Mouse (Mus musculus) E14TG2a.4 (cell line): ENCODE data around the gene Atoh1.

ENCODE experiments used
- H3K27me3 ChIP-seq: 2 replicates; pipeline ENCODE4 v1.6.1; 2014; ENCODE audit warnings: low read length, control low read depth; ENCODE audit not compliant: insufficient read depth
- H3K36me3 ChIP-seq: 2 replicates; pipeline ENCODE4 v1.6.1; 2014; ENCODE audit warnings: low read length, control low read depth; ENCODE audit not compliant: insufficient read depth
- H3K4me1 ChIP-seq: replicated peaks from 2 replicates; pipeline ENCODE4 v1.6.1; 2014; ENCODE audit warnings: low read depth, low read length, control low read depth
- H3K4me3 ChIP-seq: replicated peaks from 2 replicates; pipeline ENCODE4 v1.5.1; 2014; ENCODE audit warnings: mild to moderate bottlenecking, low read length
- H3K9me3 ChIP-seq: 2 replicates; pipeline ENCODE4 v1.6.1; 2014; ENCODE audit warnings: low read length, control low read depth
- CTCF ChIP-seq: conservative IDR thresholded peaks from 2 replicates; pipeline ENCODE4 v1.5.1; 2014; ENCODE audit warnings: low read length
- NANOG ChIP-seq: IDR thresholded peaks from 2 replicates; pipeline ENCODE4 v1.6.1; 2014; ENCODE audit warnings: borderline replicate concordance, low read length, mixed read lengths
- POU5F1 ChIP-seq: IDR thresholded peaks from 2 replicates; pipeline ENCODE4 v1.6.1; 2014; ENCODE audit warnings: low read length, borderline replicate concordance

The Atoh1 gene

DNA sequence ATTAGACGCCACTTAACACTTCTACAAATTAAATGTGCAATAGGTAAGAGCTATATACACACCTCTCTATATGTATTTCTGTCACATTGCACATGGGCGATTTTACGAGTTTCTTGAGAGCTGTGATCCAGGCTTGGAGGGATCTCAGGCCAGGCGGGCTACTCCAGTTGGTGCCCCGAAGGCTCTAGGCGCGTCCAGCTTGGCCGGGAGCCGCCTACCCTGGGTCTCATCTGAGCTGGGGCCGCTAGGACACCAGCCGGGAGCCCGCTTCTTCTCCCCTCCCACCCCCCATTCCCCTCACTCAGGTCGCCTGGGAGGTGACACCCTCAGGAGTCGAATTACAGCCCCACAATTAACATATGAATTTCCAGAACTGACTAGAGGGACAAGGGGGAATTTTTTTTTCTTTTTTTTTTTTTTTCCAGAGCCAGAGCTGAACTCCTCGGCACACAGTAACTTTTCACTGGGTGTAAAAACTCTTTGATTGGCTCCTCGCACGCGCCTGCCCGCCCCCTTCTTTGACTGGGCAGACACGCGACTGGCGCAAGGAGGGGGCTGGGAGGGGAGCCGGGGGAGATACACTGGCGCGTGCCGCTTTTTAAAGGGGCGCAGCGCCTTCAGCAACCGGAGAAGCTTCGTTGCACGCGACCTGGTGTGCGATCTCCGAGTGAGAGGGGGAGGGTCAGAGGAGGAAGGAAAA is at the start of gene Atoh1:
Atoh1 (plus strand) TSS at position 627 of the 700 bp plus-strand sequence.
- peak within 1 kb of the TSS; percentile 77 for H3K4me3 ChIP-seq
- no peaks in the 10 kb centered on the region for H3K9me3 ChIP-seq
- H3K36me3 ChIP-seq = no peaks in the 10 kb centered on the region
- peaks cover 67% of the 10 kb centered on the region for H3K27me3 ChIP-seq
- peaks cover 39% of the 10 kb centered on the region for H3K4me1 ChIP-seq
- no peak for TF ChIP-seq CTCF
- 0 out of 2 replicates have a peak, but pooled peaks have one; percentile 23 for TF ChIP-seq NANOG

DNA sequence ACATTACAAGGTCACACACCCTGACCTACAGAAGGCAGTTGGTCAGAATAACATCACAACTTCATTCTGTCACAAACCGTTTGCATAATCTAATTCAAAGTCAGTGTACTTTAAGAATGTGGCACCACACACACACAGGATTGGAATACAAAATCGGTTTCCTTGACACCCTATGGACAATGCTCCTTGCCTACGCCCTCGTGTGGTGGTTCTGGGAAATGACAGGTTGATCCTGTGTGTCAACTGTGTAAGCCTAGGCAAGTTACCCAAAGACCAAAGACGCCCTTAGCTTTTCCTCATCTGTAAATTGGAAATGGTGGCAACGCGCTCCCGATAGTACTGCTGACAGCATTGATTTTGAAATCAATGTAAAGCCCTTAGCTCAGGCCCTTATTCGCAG is 45.0 kb upstream of the Atoh1 start:
- TF ChIP-seq CTCF (peak; percentile 74), NANOG (no peak), POU5F1 (no peak)
- H3K27me3 ChIP-seq = peaks cover 18% of the 10 kb centered on the region; the same call in 1 of the 2 replicates
- peaks cover 3% of the 10 kb centered on the region; the same call in 1 of the 2 replicates for H3K9me3 ChIP-seq
- H3K4me3 ChIP-seq = no peak overlapping the region
- H3K36me3 ChIP-seq = no peaks in the 10 kb centered on the region
- peaks cover 32% of the 10 kb centered on the region for H3K4me1 ChIP-seq

DNA sequence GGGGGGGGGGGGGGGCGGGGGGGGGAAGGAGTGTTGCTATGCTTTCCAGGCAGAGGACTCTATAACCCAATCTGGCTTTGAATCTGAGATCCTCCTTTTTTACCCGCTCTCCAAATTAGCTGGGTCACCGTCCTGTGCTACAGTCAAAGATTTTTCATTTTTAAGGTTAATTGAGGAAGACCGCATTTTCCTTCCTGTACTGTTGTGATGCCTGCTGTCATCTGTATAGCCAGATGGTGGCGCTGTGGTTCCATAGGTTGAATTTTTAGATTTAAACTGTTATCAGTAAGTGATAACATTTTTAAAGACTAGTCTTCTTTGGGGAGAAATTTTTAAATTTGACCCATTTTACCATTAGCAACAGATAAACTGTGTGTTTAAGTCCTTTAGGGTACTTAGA is 44.0 kb upstream of the Atoh1 start:
- H3K4me3 ChIP-seq = no peak overlapping the region
- H3K4me1 ChIP-seq = peaks cover 31% of the 10 kb centered on the region
- no peaks in the 10 kb centered on the region for H3K36me3 ChIP-seq
- TF ChIP-seq CTCF = peak; percentile 90
- TF ChIP-seq NANOG = no peak
- peaks cover 3% of the 10 kb centered on the region; the same call in 1 of the 2 replicates for H3K9me3 ChIP-seq
- H3K27me3 ChIP-seq = peaks cover 18% of the 10 kb centered on the region; the same call in 1 of the 2 replicates

DNA sequence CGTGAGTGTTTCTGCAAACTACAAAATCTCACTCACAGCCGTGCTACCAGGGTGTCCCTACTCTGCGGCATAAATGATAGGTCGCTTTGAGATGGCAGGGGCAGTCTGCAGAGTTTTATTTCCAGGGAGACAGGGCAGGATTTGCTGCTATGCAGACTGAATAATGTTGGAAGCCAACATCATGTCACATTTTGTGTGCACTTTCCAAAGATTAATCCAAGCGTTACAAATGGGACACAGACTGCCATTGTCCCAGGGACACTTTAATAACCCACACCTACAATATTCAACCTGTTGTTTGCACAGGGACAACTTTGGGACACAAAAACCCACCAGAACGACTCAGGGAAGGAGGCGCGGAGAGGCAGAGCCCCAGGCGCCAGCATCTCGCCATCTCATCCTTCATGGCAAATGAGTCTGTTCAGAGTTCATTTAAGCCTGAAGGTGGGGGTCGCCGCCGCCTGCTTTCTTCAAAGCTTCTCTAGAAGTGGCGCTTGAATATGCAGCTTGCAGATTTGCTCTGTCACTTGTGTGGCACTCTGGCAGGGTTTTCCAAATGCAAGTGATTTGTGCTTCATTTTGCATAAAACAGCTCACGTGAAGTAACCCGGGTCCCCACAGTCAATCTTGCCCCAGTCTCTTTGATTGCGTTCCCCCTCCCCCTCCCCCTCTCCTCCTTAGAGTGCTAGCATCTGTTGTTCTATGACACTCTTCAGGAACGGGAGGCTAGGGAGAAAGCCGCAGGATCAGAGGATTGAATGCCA is 40.6 kb upstream of the Atoh1 start:
- peaks cover 18% of the 10 kb centered on the region; the same call in 1 of the 2 replicates for H3K27me3 ChIP-seq
- H3K4me3 ChIP-seq = peak overlapping the region; percentile 45; the same call in 1 of the 2 replicates
- peaks cover 1% of the 10 kb centered on the region; the same call in 1 of the 2 replicates for H3K9me3 ChIP-seq
- no peaks in the 10 kb centered on the region for H3K36me3 ChIP-seq
- no peak for TF ChIP-seq NANOG
- TF ChIP-seq CTCF = no peak
- TF ChIP-seq POU5F1 = no peak
- H3K4me1 ChIP-seq = peaks cover 18% of the 10 kb centered on the region

DNA sequence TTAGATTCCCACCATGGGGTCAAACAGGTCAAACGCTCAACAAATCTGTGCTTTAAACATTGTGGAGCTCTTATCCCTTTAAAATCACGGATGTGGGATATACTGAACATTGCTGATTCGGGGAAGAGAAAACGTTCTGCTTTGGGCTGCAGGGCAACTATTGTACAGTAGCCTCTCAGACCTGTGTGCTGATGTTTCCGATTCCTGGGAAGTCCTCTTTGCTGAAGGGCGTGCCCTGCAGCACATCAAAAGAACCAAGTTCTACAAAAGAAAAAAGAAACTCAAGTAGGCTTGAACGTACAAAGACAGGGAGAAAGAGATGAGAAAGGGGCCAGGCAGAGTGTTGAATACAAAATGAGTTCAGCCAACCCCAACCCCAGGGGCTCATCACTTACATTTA is 34.2 kb upstream of the Atoh1 start:
- H3K4me3 ChIP-seq = no peak overlapping the region
- no peaks in the 10 kb centered on the region for H3K9me3 ChIP-seq
- H3K27me3 ChIP-seq = no peaks in the 10 kb centered on the region
- TF ChIP-seq NANOG (no peak), CTCF (no peak), POU5F1 (no peak)
- H3K4me1 ChIP-seq = peaks cover 13% of the 10 kb centered on the region
- H3K36me3 ChIP-seq = no peaks in the 10 kb centered on the region

DNA sequence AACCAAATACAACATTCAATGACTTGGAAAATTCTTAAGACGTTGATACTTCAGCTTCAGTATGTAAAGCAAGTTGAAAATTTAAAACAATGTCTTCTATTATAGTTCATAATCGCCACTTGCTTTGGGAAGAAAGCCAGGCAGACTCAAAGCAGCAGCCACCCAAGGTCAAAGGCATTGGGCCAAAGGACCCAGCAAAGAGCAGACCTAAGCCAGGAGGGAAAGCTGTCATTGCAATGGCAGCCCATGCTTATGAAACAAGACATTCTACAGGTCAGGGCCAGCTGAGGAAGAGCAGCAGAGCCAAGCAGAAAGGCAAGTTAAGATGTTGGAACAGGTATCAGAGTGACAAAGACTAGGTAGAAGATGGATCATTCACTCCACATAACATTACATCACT is 25.3 kb upstream of the Atoh1 start:
- TF ChIP-seq POU5F1 (no peak), NANOG (no peak), CTCF (no peak)
- H3K9me3 ChIP-seq = no peaks in the 10 kb centered on the region
- no peaks in the 10 kb centered on the region for H3K27me3 ChIP-seq
- H3K36me3 ChIP-seq = no peaks in the 10 kb centered on the region
- no peaks in the 10 kb centered on the region for H3K4me1 ChIP-seq
- no peak overlapping the region for H3K4me3 ChIP-seq

DNA sequence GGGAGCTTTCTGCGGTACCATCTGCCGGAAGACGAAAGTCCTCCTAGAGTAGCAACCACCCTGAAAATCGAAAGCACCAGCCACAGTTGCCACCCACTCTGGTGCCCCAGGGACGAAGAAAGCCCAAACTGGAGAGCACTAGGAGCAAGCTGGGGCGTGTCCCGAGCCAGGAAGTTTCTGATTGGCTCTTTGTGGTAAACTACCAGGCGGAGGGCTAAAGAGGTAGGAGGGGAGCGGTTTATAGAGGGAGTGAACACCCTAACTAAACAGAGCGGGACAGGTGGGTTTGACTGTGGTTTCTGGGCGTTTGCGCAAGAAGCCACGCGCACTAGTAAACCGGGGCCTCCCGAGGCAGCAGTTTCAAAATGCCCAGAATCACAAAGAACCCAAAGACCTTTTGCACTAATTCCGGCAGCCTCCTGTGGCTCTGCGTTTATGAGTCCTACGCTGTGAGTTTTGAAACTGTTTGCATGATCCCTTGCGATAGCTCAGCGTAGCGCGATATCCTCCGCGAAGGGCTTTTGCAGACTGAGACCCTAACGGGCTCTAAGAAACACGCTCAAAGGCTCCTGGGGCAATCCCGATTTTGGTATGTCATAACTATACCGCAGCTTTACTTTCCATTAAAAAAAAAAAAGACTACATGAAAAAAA is 1.0 kb upstream of the Atoh1 start:
- H3K9me3 ChIP-seq = no peaks in the 10 kb centered on the region
- H3K4me3 ChIP-seq = peak overlapping the region; percentile 77
- H3K36me3 ChIP-seq = no peaks in the 10 kb centered on the region
- peaks cover 60% of the 10 kb centered on the region for H3K27me3 ChIP-seq
- peaks cover 35% of the 10 kb centered on the region for H3K4me1 ChIP-seq
- TF ChIP-seq CTCF (no peak), NANOG (no peak), POU5F1 (no peak)

DNA sequence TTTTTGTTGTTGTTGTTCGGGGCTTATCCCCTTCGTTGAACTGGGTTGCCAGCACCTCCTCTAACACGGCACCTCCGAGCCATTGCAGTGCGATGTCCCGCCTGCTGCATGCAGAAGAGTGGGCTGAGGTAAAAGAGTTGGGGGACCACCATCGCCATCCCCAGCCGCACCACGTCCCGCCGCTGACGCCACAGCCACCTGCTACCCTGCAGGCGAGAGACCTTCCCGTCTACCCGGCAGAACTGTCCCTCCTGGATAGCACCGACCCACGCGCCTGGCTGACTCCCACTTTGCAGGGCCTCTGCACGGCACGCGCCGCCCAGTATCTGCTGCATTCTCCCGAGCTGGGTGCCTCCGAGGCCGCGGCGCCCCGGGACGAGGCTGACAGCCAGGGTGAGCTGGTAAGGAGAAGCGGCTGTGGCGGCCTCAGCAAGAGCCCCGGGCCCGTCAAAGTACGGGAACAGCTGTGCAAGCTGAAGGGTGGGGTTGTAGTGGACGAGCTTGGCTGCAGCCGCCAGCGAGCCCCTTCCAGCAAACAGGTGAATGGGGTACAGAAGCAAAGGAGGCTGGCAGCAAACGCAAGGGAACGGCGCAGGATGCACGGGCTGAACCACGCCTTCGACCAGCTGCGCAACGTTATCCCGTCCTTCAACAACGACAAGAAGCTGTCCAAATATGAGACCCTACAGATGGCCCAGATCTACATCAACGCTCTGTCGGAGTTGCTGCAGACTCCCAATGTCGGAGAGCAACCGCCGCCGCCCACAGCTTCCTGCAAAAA is 496 bp downstream of the Atoh1 start:
- TF ChIP-seq POU5F1 (no peak), CTCF (no peak), NANOG (no peak)
- peaks cover 45% of the 10 kb centered on the region for H3K4me1 ChIP-seq
- H3K4me3 ChIP-seq = peak overlapping the region; percentile 77
- H3K27me3 ChIP-seq = peaks cover 75% of the 10 kb centered on the region
- no peaks in the 10 kb centered on the region for H3K9me3 ChIP-seq
- H3K36me3 ChIP-seq = no peaks in the 10 kb centered on the region
